Mouse (Mus musculus) midbrain, embryonic 13.5 days (tissue): ENCODE results near the gene Rab14. TPM values are rescaled to one million over a fixed set of nuclear protein-coding genes. Genes with fewer than 3 reads are reported as not detected.

Experiments used
- ATAC-seq: fragments of 200-750 bp; cut with Nextera tagmentation; 2 replicates; pipeline ENCODE4 v1.8.0; 2017; ENCODE audit warnings: mild to moderate bottlenecking, moderate TSS enrichment, moderate library complexity
- H3K27ac ChIP-seq: fragments of 300-500 bp; sonication (generic); 2 replicates; pipeline ENCODE4 v1.5.1; 2015; ENCODE audit warnings: inconsistent platforms, mild to moderate bottlenecking, moderate library complexity
- H3K27me3 ChIP-seq: fragments of 300-500 bp; sonication (generic); 2 replicates; pipeline ENCODE4 v1.6.1; 2015; ENCODE audit warnings: mild to moderate bottlenecking, inconsistent platforms
- H3K36me3 ChIP-seq: fragments of 300-500 bp; sonication (generic); 2 replicates; pipeline ENCODE4 v1.6.1; 2015; ENCODE audit warnings: mild to moderate bottlenecking, inconsistent platforms
- H3K4me1 ChIP-seq: fragments of 300-500 bp; sonication (generic); replicated peaks from 2 replicates; pipeline ENCODE4 v1.6.1; 2015; ENCODE audit warnings: inconsistent platforms
- H3K4me2 ChIP-seq: fragments of 300-500 bp; sonication (generic); replicated peaks from 2 replicates; pipeline ENCODE4 v1.6.1; 2015; ENCODE audit warnings: moderate library complexity, mild to moderate bottlenecking, inconsistent platforms
- H3K4me3 ChIP-seq: fragments of 300-500 bp; sonication (generic); replicated peaks from 2 replicates; pipeline ENCODE4 v1.5.1; 2015; ENCODE audit warnings: mild to moderate bottlenecking, inconsistent platforms
- H3K9ac ChIP-seq: fragments of 300-500 bp; sonication (generic); replicated peaks from 2 replicates; pipeline ENCODE4 v1.6.1; 2015; ENCODE audit warnings: mild to moderate bottlenecking, inconsistent platforms
- H3K9me3 ChIP-seq: fragments of 300-500 bp; sonication (generic); 2 replicates; pipeline ENCODE4 v1.6.1; 2016; ENCODE audit warnings: mild to moderate bottlenecking, inconsistent platforms
- WGBS: fragments of 180-500 bp; shearing (Covaris S2); methylation state at CpG from one replicate; pipeline ENCODE4 v1.1.7; 2015; 5-methylcytosine and 5-hydroxymethylcytosine counted together
- polyA plus RNA-seq: library from polyadenylated mRNA; unstranded; fragments of >200 nt; fragmentation: Nextera tagmentation; extraction: Ambion mirVana; gene quantifications from 2 replicates; pipeline ENCODE4 v1.2.1, GENCODE M21; 2015

Gene Rab14
- polyA plus RNA-seq, 1 experiment from 2014 or later: 419 TPM

DNA sequence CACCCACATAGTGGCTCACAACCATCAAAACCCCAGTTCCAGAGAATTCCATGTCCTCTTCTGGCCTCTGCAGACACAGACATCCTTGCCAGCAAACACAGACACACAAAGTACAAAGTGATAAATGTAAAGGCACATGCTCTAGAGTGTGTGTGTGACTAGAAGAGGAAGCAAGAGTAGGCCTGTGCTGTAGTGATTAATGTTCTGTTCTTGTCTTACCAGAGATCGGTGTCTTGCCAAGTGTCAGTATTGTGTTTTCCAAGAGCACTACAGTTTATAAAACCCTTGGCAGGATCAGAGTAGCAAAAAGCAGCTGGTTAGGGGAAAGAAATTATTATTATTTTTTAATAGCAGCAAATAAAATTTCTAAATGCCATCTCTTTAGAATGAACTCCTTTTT is 62.3 kb downstream of the Rab14 start:
- Histone ChIP-seq H3K36me3 (peaks cover 71% of the 10 kb centered on the region), H3K27me3 (no peaks in the 10 kb centered on the region), H3K9ac (0 out of 2 replicates have a peak overlapping the region, but pooled peaks have one; percentile 10), H3K4me1 (no peaks in the 10 kb centered on the region), H3K9me3 (no peaks in the 10 kb centered on the region), H3K27ac (no peak overlapping the region), H3K4me2 (no peak overlapping the region), H3K4me3 (no peak overlapping the region)
- 90% methylated on average over 1 of the region's 1 CpGs for WGBS
- no peak for ATAC-seq

- H3K27me3 ChIP-seq: no peaks in the 10 kb centered on the region
- H3K4me1 ChIP-seq: peaks cover 18% of the 10 kb centered on the region
- H3K36me3 ChIP-seq: peaks cover 34% of the 10 kb centered on the region
- H3K9me3 ChIP-seq: no peaks in the 10 kb centered on the region
- H3K27ac ChIP-seq: no peak overlapping the region
- no peak overlapping the region for H3K4me2 ChIP-seq
- no peak overlapping the region for H3K9ac ChIP-seq
- no peak for ATAC-seq
- H3K4me3 ChIP-seq: no peak overlapping the region
- WGBS: 79% methylated on average over 5 of the region's 5 CpGs
Observed at GRCm38 (mm10) chr2:35133891-35134290, 67.0 kb downstream of the Rab14 start.

DNA sequence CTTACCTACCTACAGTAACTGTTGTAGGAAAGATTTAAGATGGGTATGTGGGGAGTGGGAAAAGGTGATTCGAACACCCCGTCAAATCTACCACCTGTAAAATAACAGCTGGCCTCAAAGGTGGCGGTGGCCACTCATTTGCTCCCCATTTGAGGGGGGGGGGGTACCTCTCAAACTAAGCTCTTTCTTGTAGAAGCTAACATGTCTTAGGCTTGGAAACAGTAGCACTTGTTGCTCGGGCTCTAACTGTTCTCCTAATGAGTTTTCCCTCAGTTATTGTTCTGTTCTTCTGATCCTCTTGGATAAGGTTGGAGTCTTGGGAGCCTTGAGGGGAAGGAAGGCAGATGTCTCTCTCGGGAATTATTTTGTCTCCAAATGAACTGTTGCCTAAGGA is 68.3 kb downstream of the Rab14 start:
- Histone ChIP-seq H3K4me2 (peak overlapping the region; percentile 60), H3K27ac (no peak overlapping the region), H3K9me3 (no peaks in the 10 kb centered on the region), H3K27me3 (no peaks in the 10 kb centered on the region), H3K4me3 (peak overlapping the region; percentile 46), H3K36me3 (peaks cover 27% of the 10 kb centered on the region), H3K9ac (peak overlapping the region; percentile 43), H3K4me1 (peaks cover 18% of the 10 kb centered on the region)
- ATAC-seq: no peak
- WGBS: 10% methylated on average over 5 of the region's 5 CpGs

- H3K4me2 ChIP-seq: peak overlapping the region; percentile 60
- H3K4me3 ChIP-seq: peak overlapping the region; percentile 46
- H3K9ac ChIP-seq: peak overlapping the region; percentile 43
- no peaks in the 10 kb centered on the region for H3K9me3 ChIP-seq
- peaks cover 26% of the 10 kb centered on the region for H3K36me3 ChIP-seq
- H3K27me3 ChIP-seq: no peaks in the 10 kb centered on the region
- ATAC-seq: peak; percentile 100
- H3K27ac ChIP-seq: peak overlapping the region; percentile 53; the same call in 1 of the 2 replicates
- peaks cover 18% of the 10 kb centered on the region for H3K4me1 ChIP-seq
- under 1% methylated on average over 21 of the region's 21 CpGs for WGBS
Observed at GRCm38 (mm10) chr2:35131991-35132661, 68.8 kb downstream of the Rab14 start.

- no peaks in the 10 kb centered on the region for H3K27me3 ChIP-seq
- no peak overlapping the region for H3K27ac ChIP-seq
- peaks cover 18% of the 10 kb centered on the region for H3K4me1 ChIP-seq
- no peaks in the 10 kb centered on the region for H3K9me3 ChIP-seq
- ATAC-seq: peak; percentile 45; the same call in 1 of the 2 replicates
- H3K4me2 ChIP-seq: peak overlapping the region; percentile 60; the same call in 1 of the 2 replicates
- H3K4me3 ChIP-seq: 0 out of 2 replicates have a peak overlapping the region, but pooled peaks have one; percentile 46
- H3K9ac ChIP-seq: no peak overlapping the region
- peaks cover 24% of the 10 kb centered on the region for H3K36me3 ChIP-seq
Observed at GRCm38 (mm10) chr2:35131491-35131890, 69.4 kb downstream of the Rab14 start.

Other genes starting within 250 kb of the Rab14 start
- gene Traf1, start 239.3 kb downstream of the Rab14 start, polyA plus RNA-seq: 0.59 and 0.79 TPM in 2 replicates
- gene Hc, start 139.7 kb downstream of the Rab14 start, polyA plus RNA-seq: 0.58 and 0.97 TPM in 2 replicates
- 0.22 and 0.46 TPM in 2 replicates for gene AI182371, start 99.6 kb downstream of the Rab14 start, polyA plus RNA-seq
- gene Cntrl, start 91.6 kb downstream of the Rab14 start, polyA plus RNA-seq: 16.7 and 18.1 TPM in 2 replicates
- 14.1 and 18.0 TPM in 2 replicates for gene Gsn, start 55.3 kb upstream of the Rab14 start, polyA plus RNA-seq
- gene Stom, start 135.9 kb upstream of the Rab14 start, polyA plus RNA-seq: 9.4 and 9.7 TPM in 2 replicates
- gene 4930568D16Rik, start 166.6 kb upstream of the Rab14 start, polyA plus RNA-seq: not detected in 2 replicates
- gene 4930402F06Rik, start 196.1 kb upstream of the Rab14 start, polyA plus RNA-seq: not detected in 2 replicates